Mouse (Mus musculus) adrenal gland, postnatal 36 days (tissue): Measurements from ENCODE around the gene Tbc1d1. TPM values are rescaled to one million over a fixed set of nuclear protein-coding genes. Genes with fewer than 3 reads are reported as not detected.
A peak's percentile ranks its signal among the peaks of the same experiment; 100 is the strongest.
"Not testable (repeated sequence)": the region's sequence is repeated elsewhere in the genome, so short reads cannot be mapped to it uniquely, and the experiment has no call there.

Experiments used
- DNase-seq, 2 experiments: peaks; one replicate each; pipeline ENCODE4 v3.0.0; 2021; ENCODE audit warnings: mixed read lengths in 1 of 2
- total RNA-seq, 2 experiments: library from RNA; stranded (reverse); gene quantifications; 2 replicates each; pipeline ENCODE4 v1.2.3; 2021

The Tbc1d1 gene
- total RNA-seq, 2 experiments from 2014 or later: 11.0 to 16.6 TPM

- DNase-seq: no peak
Measured at GRCm38 (mm10) chr5:64314288-64315052, 158.4 kb downstream of the Tbc1d1 start.

GRCm38 (mm10) chr5:64315088-64315487 lies 159.0 kb downstream of the Tbc1d1 start:
- DNase-seq: no peak

- DNase-seq: no peak
Measured at GRCm38 (mm10) chr5:64323286-64323685, 167.2 kb downstream of the Tbc1d1 start.

- DNase-seq: no peak
Measured at GRCm38 (mm10) chr5:64324353-64324752, 168.2 kb downstream of the Tbc1d1 start.

- no peak for DNase-seq
Measured at GRCm38 (mm10) chr5:64324920-64325319, 168.8 kb downstream of the Tbc1d1 start.

- DNase-seq: no peak
Measured at GRCm38 (mm10) chr5:64325741-64326355, 169.7 kb downstream of the Tbc1d1 start.

- peak; percentile 37 to 71 for DNase-seq
Measured at GRCm38 (mm10) chr5:64326427-64327181, 170.5 kb downstream of the Tbc1d1 start.

GRCm38 (mm10) chr5:64327212-64327902 lies 171.3 kb downstream of the Tbc1d1 start:
- DNase-seq: peak in 1 of 2 experiments; percentile 44

GRCm38 (mm10) chr5:64336767-64337408 lies 180.8 kb downstream of the Tbc1d1 start:
- DNase-seq: peak; percentile 14 to 60

GRCm38 (mm10) chr5:64338795-64339194 lies 182.7 kb downstream of the Tbc1d1 start:
- not testable (repeated sequence) for DNase-seq

- no peak for DNase-seq
Measured at GRCm38 (mm10) chr5:64340366-64340765, 184.3 kb downstream of the Tbc1d1 start.

GRCm38 (mm10) chr5:64341671-64342070 lies 185.6 kb downstream of the Tbc1d1 start:
- DNase-seq: no peak

- no peak for DNase-seq
Measured at GRCm38 (mm10) chr5:64342138-64342537, 186.0 kb downstream of the Tbc1d1 start.

GRCm38 (mm10) chr5:64343972-64344700 lies 188.0 kb downstream of the Tbc1d1 start:
- peak; percentile 41 to 58 for DNase-seq

GRCm38 (mm10) chr5:64345181-64345735 lies 189.2 kb downstream of the Tbc1d1 start:
- peak in 1 of 2 experiments; percentile 26 for DNase-seq

GRCm38 (mm10) chr5:64345761-64346160 lies 189.7 kb downstream of the Tbc1d1 start:
- DNase-seq: no peak

GRCm38 (mm10) chr5:64346343-64346885 lies 190.3 kb downstream of the Tbc1d1 start:
- peak; percentile 53 to 69 for DNase-seq

GRCm38 (mm10) chr5:64348166-64348565 lies 192.1 kb downstream of the Tbc1d1 start:
- no peak for DNase-seq

- peak in 1 of 2 experiments; percentile 26 for DNase-seq
Measured at GRCm38 (mm10) chr5:64348780-64349179, 192.7 kb downstream of the Tbc1d1 start.

GRCm38 (mm10) chr5:64351968-64352367 lies 195.9 kb downstream of the Tbc1d1 start:
- DNase-seq: no peak
